In the genomic region with DNA sequence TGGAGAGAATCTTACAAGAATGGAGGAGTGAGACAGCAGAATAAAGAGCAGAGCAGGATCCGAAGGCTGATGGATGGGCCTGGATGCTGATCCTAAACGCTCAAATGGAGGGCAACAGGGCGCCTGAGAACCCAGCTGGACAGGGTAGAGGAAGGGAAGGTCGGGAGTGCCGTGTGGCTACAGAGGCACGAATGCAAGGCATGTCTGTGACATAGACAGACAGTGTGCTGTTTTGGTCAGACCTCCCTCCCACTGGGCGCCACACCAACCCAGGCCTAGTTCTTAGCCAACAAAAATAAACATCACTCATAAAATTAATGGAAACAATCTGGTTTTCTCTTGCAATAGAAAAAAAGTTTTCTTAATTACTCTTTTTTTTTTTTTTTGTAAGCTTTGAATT, we compare ENCODE assay signal across 11 mouse cellular contexts.
A peak's percentile ranks its signal among the peaks of the same experiment; 100 is the strongest.
DNase-seq lines count a peak whose midpoint lies in the region; ATAC-seq lines count a peak whose summit lies in the region.
"Had no signal": no experiment of that assay in that cellular context is flagged by ENCODE, and none has a peak within 500 bp of the region (broad histone marks: within the 10 kb centered on the region; RNA-seq: fewer than 3 reads in every experiment).

No protein-coding gene starts in this region.

- WGBS in limb, embryonic 13.5 days = 28% methylated on average over 7 of the region's 7 CpGs
- 57% methylated on average over 7 of the region's 7 CpGs for WGBS in liver, embryonic 12.5 days (ENCODE audit: insufficient replicate concordance)

- H3K4me1 ChIP-seq in limb, embryonic 13.5 days = peaks cover 16% of the 10 kb centered on the region
- no peaks in the 10 kb centered on the region for H3K4me1 ChIP-seq in liver, embryonic 12.5 days

- H3K4me3 ChIP-seq in limb, embryonic 13.5 days = no peak overlapping the region
- no peak overlapping the region for H3K4me3 ChIP-seq in liver, embryonic 12.5 days

- DNase-seq in embryo, embryonic 10 days (ENCODE audit: low spot score) = peak; percentile 50
- no peak for DNase-seq in embryo, embryonic 9.5 days (ENCODE audit: extremely low spot score)
- peak; percentile 70 for DNase-seq in 3T3-L1 (ENCODE audit: low read depth, low spot score)
- DNase-seq in heart, postnatal 36 days = peak; percentile 48 to 55
- no peak for DNase-seq in retina, postnatal 1 day
- no peak for DNase-seq in left cerebral cortex, postnatal 4 days
- DNase-seq: right cerebral cortex, postnatal 4 days had no signal

- H3K27me3 ChIP-seq in limb, embryonic 13.5 days = no peaks in the 10 kb centered on the region
- H3K27me3 ChIP-seq in liver, embryonic 12.5 days (replicated peaks) = no peaks in the 10 kb centered on the region

- H3K4me2 ChIP-seq in limb, embryonic 13.5 days (replicated peaks) = no peak overlapping the region
- no peak overlapping the region for H3K4me2 ChIP-seq in liver, embryonic 12.5 days
- H3K4me2 ChIP-seq: hindbrain, embryonic 14.5 days had no signal

- no peak overlapping the region for H3K27ac ChIP-seq in limb, embryonic 13.5 days
- no peak overlapping the region for H3K27ac ChIP-seq in liver, embryonic 12.5 days
- H3K27ac ChIP-seq: hindbrain, embryonic 14.5 days had no signal

- ATAC-seq in limb, embryonic 13.5 days (ENCODE audit: low FRiP score, low read depth) = peak; percentile 59; the same call in 1 of the 2 replicates
- ATAC-seq in liver, embryonic 12.5 days = no peak
- ATAC-seq: forebrain, embryonic 14.5 days had no signal

- intact Hi-C loops in heart, postnatal 36 days (cut with DNase I) = no loop called here
- intact Hi-C loops in left cerebral cortex, postnatal 4 days (cut with DNase I) = no loop called here

- no peaks in the 10 kb centered on the region for H3K36me3 ChIP-seq in limb, embryonic 13.5 days
- H3K36me3 ChIP-seq in liver, embryonic 12.5 days = no peaks in the 10 kb centered on the region

- no peak overlapping the region for H3K9ac ChIP-seq in limb, embryonic 13.5 days
- H3K9ac ChIP-seq in liver, embryonic 12.5 days = no peak overlapping the region
- H3K9ac ChIP-seq: hindbrain, embryonic 14.5 days had no signal

- no peaks in the 10 kb centered on the region for H3K9me3 ChIP-seq in limb, embryonic 13.5 days
- no peaks in the 10 kb centered on the region for H3K9me3 ChIP-seq in liver, embryonic 12.5 days (replicated peaks)

Comparison
In these comparisons a context has a peak if more than half of its experiments do, and no peak if none do; other contexts are left out.
1. DNase-seq: peak in embryo, embryonic 10 days (single experiment), 3T3-L1 (single experiment) and heart, postnatal 36 days (2 of 2); none in embryo, embryonic 9.5 days (single experiment), retina, postnatal 1 day (single experiment) and left cerebral cortex, postnatal 4 days (single experiment).